Mouse (Mus musculus): ENCODE data around the gene Meis1. TPM values are rescaled to one million over a fixed set of nuclear protein-coding genes. Genes with fewer than 3 reads are reported as not detected.
A peak's percentile ranks its signal among the peaks of the same experiment; 100 is the strongest.

Gene Meis1
- polyA plus RNA-seq, 1 experiment from 2014 or later, result 29.4 TPM

DNA sequence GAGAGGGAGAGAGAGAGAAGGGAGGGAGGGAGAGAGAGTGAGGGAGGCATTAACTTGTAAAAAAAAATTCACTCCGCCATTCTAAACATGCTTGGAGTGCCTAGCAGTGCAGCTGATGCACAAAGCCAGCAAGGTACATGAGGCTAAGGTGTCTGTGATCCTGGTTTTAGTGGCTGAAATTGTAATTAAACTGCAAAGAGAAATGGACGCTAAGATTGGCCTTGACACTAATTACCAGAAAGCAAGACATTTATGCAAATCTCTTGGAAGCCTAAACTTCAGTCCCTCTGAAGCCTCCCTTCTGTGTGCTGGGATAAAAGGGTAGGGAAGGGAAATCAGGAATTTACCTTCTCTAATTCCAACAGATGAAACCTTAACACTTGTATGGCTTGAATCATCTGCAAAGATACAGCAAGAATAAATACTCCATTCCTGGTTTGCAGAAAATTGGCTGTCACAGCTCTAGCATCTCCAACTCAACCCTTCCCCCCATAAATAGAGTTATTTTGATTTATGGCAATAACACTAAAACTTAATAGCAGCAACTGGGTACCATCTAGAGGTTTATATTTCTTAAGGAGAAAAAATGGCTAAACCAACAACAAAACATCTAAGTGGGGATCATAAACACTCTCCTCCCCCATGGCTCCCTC, 6.2 kb downstream of the Meis1 start:
- Histone ChIP-seq H3K4me1 (peaks cover 50% of the 10 kb centered on the region), H3K9ac (replicated peaks) (no peak overlapping the region), H3K9me3 (no peaks in the 10 kb centered on the region), H3K27ac (replicated peaks) (no peak overlapping the region), H3K27me3 (peaks cover 40% of the 10 kb centered on the region), H3K4me2 (replicated peaks) (no peak overlapping the region), H3K36me3 (no peaks in the 10 kb centered on the region), H3K4me3 (0 out of 2 replicates have a peak overlapping the region, but pooled peaks have one; percentile 78)
- 28% methylated on average over 2 of the region's 2 CpGs for WGBS
- ATAC-seq (replicated peaks), result no peak

DNA sequence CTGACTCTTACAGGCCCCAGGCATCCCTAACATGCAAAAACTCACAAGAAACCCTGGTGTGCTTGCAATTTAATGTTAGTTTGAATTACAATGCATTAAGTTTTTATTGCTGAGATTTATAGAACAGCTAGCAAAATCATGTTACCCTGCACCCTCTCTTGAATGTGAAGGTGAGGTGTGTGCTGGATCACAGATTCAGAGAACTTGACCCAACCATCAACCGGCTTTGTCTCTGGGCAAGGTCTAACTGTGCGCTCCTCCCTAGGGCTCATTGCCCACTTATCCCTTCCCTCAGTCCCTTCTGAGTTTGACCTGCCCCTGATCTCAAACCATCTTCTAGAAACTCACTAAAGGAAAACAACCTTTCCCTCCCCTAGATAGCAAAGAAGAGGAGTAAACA, 6.8 kb downstream of the Meis1 start:
- ATAC-seq (replicated peaks), result no peak

DNA sequence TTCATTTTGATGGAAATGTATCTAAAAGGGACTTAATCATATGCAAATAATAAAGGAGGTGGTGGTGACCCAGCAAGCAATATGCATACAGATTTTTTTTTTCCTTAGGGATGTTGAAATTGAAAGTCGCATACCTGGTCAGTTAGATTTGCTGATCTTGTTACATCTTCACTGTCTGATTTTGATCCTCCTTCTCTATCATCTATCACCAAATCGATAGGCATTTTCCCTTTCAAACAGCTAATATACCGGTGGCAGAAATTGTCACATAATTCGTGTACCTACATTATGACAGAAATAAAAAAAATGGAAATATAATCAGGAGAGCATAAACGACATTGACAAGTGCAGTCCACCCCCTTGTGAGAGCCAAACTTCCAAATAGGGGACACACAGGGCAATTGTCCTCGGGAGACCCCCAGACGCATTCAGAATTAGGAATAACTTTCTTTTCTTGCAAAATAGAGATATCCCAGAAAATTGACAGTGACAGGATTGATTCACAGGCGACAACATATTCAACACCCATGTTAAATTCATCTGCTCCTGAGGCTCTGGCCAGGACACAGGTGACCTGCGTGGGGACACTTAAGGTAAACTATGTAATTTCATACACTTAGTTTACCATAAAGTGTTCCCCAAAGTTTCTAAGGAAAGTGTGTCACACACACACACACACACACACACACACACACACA, 7.5 kb downstream of the Meis1 start:
- Histone ChIP-seq H3K4me2 (replicated peaks) (peak overlapping the region; percentile 11; the same call in 1 of the 2 replicates), H3K4me1 (peaks cover 43% of the 10 kb centered on the region), H3K27ac (replicated peaks) (no peak overlapping the region), H3K9me3 (no peaks in the 10 kb centered on the region), H3K4me3 (no peak overlapping the region), H3K27me3 (peaks cover 46% of the 10 kb centered on the region), H3K9ac (replicated peaks) (no peak overlapping the region), H3K36me3 (no peaks in the 10 kb centered on the region)
- ATAC-seq (replicated peaks), result no peak
- WGBS, result 46% methylated on average over 9 of the region's 9 CpGs

More for the DNA sequence above, 6.8 kb downstream of the Meis1 start:
- Histone ChIP-seq H3K4me2 (replicated peaks) (no peak overlapping the region), H3K4me3 (no peak overlapping the region), H3K27me3 (peaks cover 46% of the 10 kb centered on the region), H3K36me3 (no peaks in the 10 kb centered on the region), H3K9me3 (no peaks in the 10 kb centered on the region), H3K27ac (replicated peaks) (no peak overlapping the region), H3K9ac (replicated peaks) (no peak overlapping the region), H3K4me1 (peaks cover 50% of the 10 kb centered on the region)
- 52% methylated on average over 2 of the region's 2 CpGs for WGBS

DNA sequence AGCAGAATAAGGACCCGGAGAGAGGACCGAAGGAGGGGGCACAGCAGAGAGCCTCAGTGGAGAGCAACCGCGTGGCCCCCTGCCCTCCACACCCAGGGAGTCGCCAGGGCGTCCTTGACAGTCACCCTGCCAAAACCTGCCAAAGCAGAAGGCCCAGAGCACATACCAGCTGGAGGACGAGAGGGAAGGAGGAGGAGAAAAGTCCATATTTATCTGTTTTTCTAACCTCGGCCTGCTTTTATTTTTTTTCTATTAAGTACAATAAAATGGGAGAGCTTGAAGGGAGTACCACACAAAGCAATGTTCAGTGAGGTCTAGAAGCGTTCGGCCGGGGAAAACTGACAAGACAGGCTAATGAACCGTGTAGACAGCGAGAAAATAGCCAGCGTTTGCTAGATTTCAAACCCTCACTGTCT, 8.4 kb downstream of the Meis1 start:
- no peak overlapping the region for H3K27ac ChIP-seq (replicated peaks)
- 13% methylated on average over 14 of the region's 14 CpGs for WGBS
- H3K4me2 ChIP-seq (replicated peaks), result peak overlapping the region; percentile 11
- peaks cover 46% of the 10 kb centered on the region for H3K27me3 ChIP-seq
- no peaks in the 10 kb centered on the region for H3K36me3 ChIP-seq
- no peaks in the 10 kb centered on the region for H3K9me3 ChIP-seq
- no peak overlapping the region for H3K4me3 ChIP-seq
- H3K9ac ChIP-seq (replicated peaks), result no peak overlapping the region
- no peak for ATAC-seq (replicated peaks)
- H3K4me1 ChIP-seq, result peaks cover 35% of the 10 kb centered on the region

DNA sequence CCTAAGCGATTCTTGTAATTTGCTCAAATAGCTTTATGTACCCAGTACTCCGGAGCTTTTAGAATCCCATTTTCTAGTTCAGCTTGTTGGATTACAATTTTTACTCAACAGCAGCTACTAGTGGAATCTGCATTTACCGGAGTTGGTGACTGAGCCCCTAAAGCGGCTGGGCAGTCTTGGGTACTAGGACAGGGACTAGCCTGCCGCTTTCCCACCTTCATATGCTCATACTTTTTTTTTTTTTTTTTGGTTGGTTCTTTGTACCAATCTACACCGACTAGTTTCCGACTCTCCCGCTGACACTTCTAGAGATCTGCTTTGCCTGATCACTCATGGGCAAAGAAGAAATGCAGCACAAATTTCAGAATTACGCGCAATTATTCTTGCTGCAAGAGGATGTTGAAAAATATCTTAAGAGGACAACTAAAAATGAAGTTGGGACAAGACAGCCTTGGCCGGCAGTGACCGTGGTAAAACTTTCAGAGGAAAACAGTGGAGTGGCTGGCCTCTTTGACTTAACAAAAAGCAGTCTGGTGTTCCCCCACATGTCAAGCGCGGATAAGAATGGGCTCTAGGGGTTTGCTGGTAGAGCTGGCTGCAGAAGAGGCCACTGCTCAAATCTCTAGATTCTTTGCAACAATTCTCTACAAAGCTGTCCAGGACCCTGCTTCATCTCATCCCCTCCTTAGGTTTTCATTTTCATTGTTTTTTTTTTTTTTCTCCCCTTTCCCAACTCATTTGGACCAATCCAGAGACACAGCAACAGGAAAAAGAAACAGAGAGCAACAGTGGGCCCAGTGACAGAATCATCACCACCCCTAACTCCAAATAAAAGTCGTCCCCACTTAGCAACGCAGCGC, 9.0 kb downstream of the Meis1 start:
- no peak overlapping the region for H3K9ac ChIP-seq (replicated peaks)
- H3K36me3 ChIP-seq, result no peaks in the 10 kb centered on the region
- no peak for ATAC-seq (replicated peaks)
- H3K27me3 ChIP-seq, result peaks cover 45% of the 10 kb centered on the region
- WGBS, result 37% methylated on average over 17 of the region's 17 CpGs
- H3K9me3 ChIP-seq, result no peaks in the 10 kb centered on the region
- peak overlapping the region; percentile 11; the same call in 1 of the 2 replicates for H3K4me2 ChIP-seq (replicated peaks)
- no peak overlapping the region for H3K27ac ChIP-seq (replicated peaks)
- peaks cover 29% of the 10 kb centered on the region for H3K4me1 ChIP-seq
- H3K4me3 ChIP-seq, result no peak overlapping the region

DNA sequence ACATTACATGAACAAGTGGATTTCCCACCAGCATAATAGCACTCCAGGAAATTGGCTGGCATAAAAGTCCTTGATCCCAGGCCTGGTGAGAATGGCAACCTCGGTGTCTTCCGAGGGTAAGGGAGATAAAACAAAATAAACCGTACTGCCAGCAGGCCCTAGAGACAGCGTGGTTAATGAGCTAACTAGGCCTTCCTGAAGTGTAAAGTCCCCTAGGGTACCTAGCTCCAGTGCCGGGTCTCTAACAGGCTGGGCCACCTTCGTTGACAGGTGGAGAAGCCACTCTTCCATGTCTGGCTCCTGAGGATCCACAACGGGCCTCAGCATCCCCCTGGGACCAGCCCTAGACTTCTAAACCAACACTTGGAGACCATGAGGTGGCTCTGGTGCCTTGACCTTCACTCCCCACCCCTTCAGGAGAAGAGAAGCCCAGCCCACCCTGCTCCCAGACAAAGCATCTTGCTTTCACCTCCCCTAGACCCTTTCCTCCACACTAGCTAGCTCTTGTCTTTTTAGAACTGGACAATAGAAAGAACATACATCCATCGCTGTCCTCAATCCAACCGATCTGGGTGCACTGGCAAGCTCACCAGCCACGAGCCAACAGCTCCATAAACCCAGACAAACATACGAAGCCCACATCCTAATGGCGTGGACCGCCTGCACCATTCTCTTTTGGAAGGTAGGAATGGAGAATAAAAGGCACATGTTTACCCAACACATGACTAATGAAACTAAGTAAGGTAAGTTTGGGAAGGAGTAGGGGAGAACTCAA, 10.0 kb downstream of the Meis1 start:
- no peaks in the 10 kb centered on the region for H3K36me3 ChIP-seq
- H3K27ac ChIP-seq (replicated peaks), result no peak overlapping the region
- H3K27me3 ChIP-seq, result peaks cover 41% of the 10 kb centered on the region
- H3K4me2 ChIP-seq (replicated peaks), result no peak overlapping the region
- no peak overlapping the region for H3K4me3 ChIP-seq
- no peak overlapping the region for H3K9ac ChIP-seq (replicated peaks)
- WGBS, result 43% methylated on average over 13 of the region's 13 CpGs
- no peak for ATAC-seq (replicated peaks)
- peaks cover 23% of the 10 kb centered on the region for H3K4me1 ChIP-seq
- no peaks in the 10 kb centered on the region for H3K9me3 ChIP-seq

DNA sequence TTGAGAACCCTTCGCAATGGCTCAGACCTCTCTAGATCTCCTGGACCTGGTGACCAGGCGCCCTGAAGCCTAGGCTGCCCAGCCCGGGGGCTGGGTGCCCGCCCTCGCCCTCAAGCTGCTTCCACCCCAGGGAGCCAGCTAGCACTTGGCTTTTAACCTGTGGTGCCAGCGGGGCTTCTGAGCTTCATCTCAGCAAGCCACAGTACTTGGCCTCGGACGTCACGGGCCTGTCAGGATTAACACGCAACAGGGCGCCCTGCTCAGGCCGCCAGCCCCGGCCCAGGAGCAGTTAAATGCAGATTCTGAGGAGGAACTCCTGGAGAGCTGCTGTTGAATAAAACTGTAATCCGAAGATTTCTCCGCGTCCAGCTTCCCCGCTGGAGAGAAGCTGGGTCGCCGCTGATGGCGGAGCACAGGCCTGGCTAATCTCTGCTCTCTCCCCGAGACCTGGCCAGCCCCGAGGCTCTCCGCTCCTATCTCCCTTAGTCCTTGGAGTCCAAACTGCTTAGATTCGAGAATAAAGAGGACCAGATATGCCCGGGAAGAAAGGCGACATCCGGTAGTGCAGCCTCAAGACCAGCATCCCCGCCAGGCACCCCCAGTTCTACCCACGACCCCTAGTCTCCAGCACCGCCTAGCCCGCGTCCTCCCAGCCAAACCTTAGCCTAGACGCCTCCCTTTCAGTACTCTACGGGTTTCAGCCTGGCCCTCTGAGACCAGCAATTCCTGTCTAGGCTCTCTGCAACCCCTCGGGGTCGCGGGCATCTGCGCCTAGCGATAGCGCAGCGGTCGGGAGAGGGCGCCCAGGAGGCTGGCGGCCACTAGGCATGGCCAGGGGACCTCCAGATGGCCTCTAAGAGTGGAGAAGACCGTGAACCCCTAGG, 11.0 kb downstream of the Meis1 start:
- H3K27me3 ChIP-seq, result peaks cover 35% of the 10 kb centered on the region
- peaks cover 20% of the 10 kb centered on the region for H3K4me1 ChIP-seq
- 22% methylated on average over 45 of the region's 45 CpGs for WGBS
- H3K4me2 ChIP-seq (replicated peaks), result peak overlapping the region; percentile 32
- peak; percentile 41; the same call in 1 of the 2 replicates for ATAC-seq (replicated peaks)
- no peaks in the 10 kb centered on the region for H3K9me3 ChIP-seq
- H3K9ac ChIP-seq (replicated peaks), result peak overlapping the region; percentile 25; the same call in 1 of the 2 replicates
- H3K27ac ChIP-seq (replicated peaks), result no peak overlapping the region
- no peaks in the 10 kb centered on the region for H3K36me3 ChIP-seq
- peak overlapping the region; percentile 20 for H3K4me3 ChIP-seq

DNA sequence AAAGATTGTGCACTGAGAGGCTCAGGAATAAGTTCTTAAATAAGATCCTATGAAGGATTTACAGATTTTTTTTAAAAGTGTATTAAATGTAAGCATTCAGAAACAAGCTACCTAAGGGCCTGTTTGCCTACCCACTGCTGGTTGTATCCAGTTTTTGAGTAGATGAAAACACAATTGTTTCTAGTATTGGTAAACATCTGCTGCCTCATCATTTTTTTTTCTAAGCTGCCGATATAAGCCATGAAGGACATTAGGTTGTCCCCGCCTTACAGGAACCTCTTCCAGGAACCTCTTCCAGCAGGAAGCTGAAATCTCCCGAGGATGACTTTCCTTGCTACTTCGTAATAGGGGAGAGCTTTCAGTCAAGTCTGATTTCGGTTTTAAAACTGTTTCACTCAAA, 11.7 kb downstream of the Meis1 start:
- peaks cover 20% of the 10 kb centered on the region for H3K4me1 ChIP-seq
- WGBS, result 51% methylated on average over 5 of the region's 5 CpGs

DNA sequence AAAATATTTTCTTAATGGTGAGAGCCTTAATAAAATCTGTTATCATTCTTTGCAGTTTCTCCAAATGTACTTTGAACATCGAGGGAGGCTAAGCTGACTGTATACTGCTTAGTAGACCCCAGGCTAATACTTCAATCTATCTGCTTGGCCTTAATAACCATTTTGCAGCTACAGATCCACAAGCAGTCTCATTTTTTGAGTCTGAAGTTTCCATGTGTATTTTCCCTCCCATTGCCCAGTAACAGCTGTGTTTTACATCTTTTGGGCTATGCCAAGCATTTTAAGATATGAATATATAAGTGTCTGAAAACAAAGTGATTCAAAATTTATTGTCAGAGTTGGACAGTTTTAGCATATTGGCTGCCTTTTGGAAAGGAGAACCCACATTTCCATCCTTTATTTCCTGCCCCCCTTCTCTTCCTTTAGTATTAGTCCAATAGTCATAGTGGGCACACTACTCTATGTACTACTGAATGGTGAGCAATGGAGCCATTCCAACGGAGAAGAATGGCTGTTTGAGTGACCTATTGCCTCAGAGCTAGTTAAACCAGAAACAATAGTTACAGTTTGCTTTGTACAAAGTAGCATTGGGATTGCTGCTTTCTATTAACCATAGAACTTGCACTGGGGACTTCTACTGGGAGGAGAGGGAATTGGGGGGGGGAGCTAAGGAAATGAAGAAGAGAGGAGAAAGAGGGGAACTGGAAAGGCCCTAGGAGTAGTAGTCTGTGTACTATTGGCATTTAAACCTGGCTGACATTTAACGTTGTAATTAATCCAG, 12.7 kb downstream of the Meis1 start:
- Histone ChIP-seq H3K4me3 (no peak overlapping the region), H3K9ac (replicated peaks) (no peak overlapping the region), H3K4me1 (peaks cover 20% of the 10 kb centered on the region), H3K27me3 (peaks cover 21% of the 10 kb centered on the region), H3K9me3 (no peaks in the 10 kb centered on the region), H3K27ac (replicated peaks) (no peak overlapping the region), H3K36me3 (no peaks in the 10 kb centered on the region), H3K4me2 (replicated peaks) (no peak overlapping the region)
- WGBS, result 36% methylated on average over 3 of the region's 3 CpGs
- ATAC-seq (replicated peaks), result no peak

More for the DNA sequence above, 11.7 kb downstream of the Meis1 start:
- Histone ChIP-seq H3K36me3 (no peaks in the 10 kb centered on the region), H3K4me3 (no peak overlapping the region), H3K4me2 (replicated peaks) (no peak overlapping the region), H3K9ac (replicated peaks) (no peak overlapping the region), H3K9me3 (no peaks in the 10 kb centered on the region), H3K27ac (replicated peaks) (no peak overlapping the region), H3K27me3 (peaks cover 28% of the 10 kb centered on the region)
- ATAC-seq (replicated peaks), result no peak

Measured in forebrain, embryonic 15.5 days (tissue).